Mouse (Mus musculus): ENCODE results near the gene Zfp90.

Gene Zfp90

GRCm38 (mm10) chr8:106433667-106434066 is 18.5 kb downstream of the Zfp90 start:
- DNase-seq (ENCODE audit: low spot score): no peak

DNA sequence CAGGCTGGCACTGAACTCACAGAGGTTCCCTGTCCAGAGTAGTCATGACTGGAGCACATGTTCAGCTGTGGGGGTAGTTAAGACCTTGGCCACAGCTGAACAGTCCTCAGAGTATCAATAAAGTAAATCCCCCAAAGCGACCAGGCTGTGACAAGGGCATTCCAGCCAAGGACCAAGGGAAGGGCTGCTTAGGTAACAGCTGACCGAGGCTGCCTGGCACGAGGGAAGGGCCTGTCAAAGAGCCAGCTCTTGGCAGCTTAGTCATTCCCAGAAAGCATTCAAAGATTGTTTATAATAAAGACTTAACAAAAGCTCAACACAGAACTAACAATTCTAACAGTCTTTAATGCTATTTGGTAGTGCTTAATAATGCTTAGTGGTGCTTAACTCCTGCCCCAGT is 22.7 kb downstream of the Zfp90 start:
- no peak for DNase-seq (ENCODE audit: low spot score)

GRCm38 (mm10) chr8:106440146-106440545 is 25.0 kb downstream of the Zfp90 start:
- no peak for DNase-seq (ENCODE audit: low spot score)

- no peak for DNase-seq (ENCODE audit: low spot score)
Measured at GRCm38 (mm10) chr8:106442740-106443139, 27.6 kb downstream of the Zfp90 start.

GRCm38 (mm10) chr8:106451301-106452085 is 36.4 kb downstream of the Zfp90 start:
- DNase-seq (ENCODE audit: low spot score): no peak

DNA sequence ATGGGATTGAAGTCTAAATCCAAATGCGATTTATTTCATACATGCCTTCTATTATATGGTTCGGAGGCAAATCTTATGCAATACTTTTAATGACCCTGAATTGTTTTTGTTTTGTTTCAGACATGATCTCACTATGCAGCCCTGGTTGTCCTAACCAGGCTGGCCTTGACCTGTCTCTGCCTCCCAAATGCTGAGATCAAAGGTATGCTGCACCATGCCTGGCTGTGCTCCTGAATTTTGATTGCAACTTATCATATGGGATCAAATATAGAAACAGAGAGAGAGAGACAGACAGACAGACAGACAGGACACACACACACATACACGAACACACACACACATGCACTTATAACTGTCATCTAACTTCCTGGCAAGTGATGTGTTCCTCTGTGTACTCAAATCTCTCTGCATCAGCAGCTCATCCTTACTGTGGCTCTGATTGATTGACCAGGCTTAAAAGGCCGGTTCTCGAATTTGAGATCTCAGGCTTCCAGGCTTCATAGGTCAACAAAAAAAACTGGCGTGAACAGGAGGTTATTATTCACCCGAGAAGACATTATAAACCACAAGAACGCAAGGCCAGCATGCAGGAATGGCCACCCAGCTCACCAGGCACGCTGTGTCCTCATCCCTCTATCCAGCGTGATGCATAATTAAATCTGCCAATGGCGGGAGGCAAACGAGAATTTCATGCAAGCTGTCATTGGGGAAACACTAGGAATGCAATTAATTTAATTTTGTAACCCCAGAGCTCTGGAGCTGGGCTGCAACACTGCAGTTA is 37.8 kb downstream of the Zfp90 start:
- no peak for DNase-seq (ENCODE audit: low spot score)

GRCm38 (mm10) chr8:106454036-106454435 is 38.9 kb downstream of the Zfp90 start:
- no peak for DNase-seq (ENCODE audit: low spot score)

DNA sequence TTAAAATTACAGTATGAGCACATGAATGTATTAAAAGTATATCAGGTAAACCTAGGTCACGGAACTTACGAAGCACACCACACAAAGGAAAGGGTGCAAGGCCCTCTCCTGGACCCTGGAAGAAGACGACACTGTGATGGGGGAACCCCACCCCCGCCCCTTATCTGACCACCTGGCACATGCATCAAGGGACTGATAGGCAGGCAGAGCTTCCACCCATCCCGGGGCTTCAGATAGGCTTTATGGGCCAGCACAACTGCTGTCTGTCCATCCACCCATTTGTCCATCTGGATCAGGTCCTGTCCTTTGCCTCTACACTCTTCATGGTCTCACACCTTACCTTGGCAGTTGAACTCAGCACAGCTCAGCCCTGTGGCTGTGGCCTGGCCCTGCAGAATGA is 47.0 kb downstream of the Zfp90 start:
- no peak for DNase-seq (ENCODE audit: low spot score)

GRCm38 (mm10) chr8:106463795-106464194 is 48.7 kb downstream of the Zfp90 start:
- no peak for DNase-seq (ENCODE audit: low spot score)

- no peak for DNase-seq (ENCODE audit: low spot score)
Measured at GRCm38 (mm10) chr8:106469485-106469884, 54.4 kb downstream of the Zfp90 start.

- DNase-seq (ENCODE audit: low spot score): no peak
Measured at GRCm38 (mm10) chr8:106474001-106474400, 58.9 kb downstream of the Zfp90 start.

Measured in layer of hippocampus, adult 9-10 months (tissue).